In genomic region chr9:47506876-47507275, GRCm38 (mm10) we compare ENCODE assay signal across 23 mouse cellular contexts. TPM values are rescaled to one million over a fixed set of nuclear protein-coding genes. Genes with fewer than 3 reads are reported as not detected.
DNase-seq lines count a peak whose midpoint lies in the region; ATAC-seq and TF ChIP-seq lines count a peak whose summit lies in the region.
"Had no signal": no experiment of that assay in that cellular context is flagged by ENCODE, and none has a peak within 500 bp of the region (broad histone marks: within the 10 kb centered on the region; RNA-seq: fewer than 3 reads in every experiment).

No protein-coding gene starts in this region.

- H3K27ac ChIP-seq in hindbrain, embryonic 13.5 days: peak overlapping the region; percentile 25; the same call in 1 of the 2 replicates
- no peak overlapping the region for H3K27ac ChIP-seq in hindbrain, postnatal 0 days
- H3K27ac ChIP-seq in intestine, postnatal 0 days (ENCODE audit: low read depth, low read length): no peak overlapping the region
- H3K27ac ChIP-seq: embryonic facial prominence, embryonic 12.5 days; embryonic facial prominence, embryonic 15.5 days; heart, embryonic 15.5 days; hindbrain, embryonic 10.5 days; hindbrain, embryonic 14.5 days had no signal

- H3K9ac ChIP-seq in hindbrain, embryonic 13.5 days: no peak overlapping the region
- H3K9ac ChIP-seq in hindbrain, postnatal 0 days (replicated peaks; ENCODE audit: low read length): no peak overlapping the region
- no peak overlapping the region for H3K9ac ChIP-seq in intestine, postnatal 0 days (ENCODE audit: low read depth, low read length)
- H3K9ac ChIP-seq: embryonic facial prominence, embryonic 12.5 days; embryonic facial prominence, embryonic 15.5 days; forebrain, postnatal 0 days; heart, embryonic 12.5 days; heart, embryonic 15.5 days; hindbrain, embryonic 14.5 days had no signal

- TF ChIP-seq CTCF in hindbrain, postnatal 0 days (IDR thresholded peaks at IDR 0.05; ENCODE audit: low read depth): no peak
- no peak for TF ChIP-seq CTCF in intestine, postnatal 0 days (IDR thresholded peaks at IDR 0.05; ENCODE audit: low read depth)

- WGBS in hindbrain, embryonic 13.5 days: 89% methylated on average over 17 of the region's 17 CpGs
- WGBS in hindbrain, postnatal 0 days: 87% methylated on average over 17 of the region's 17 CpGs
- WGBS in intestine, postnatal 0 days: 88% methylated on average over 17 of the region's 17 CpGs

- H3K4me2 ChIP-seq in hindbrain, embryonic 13.5 days: no peak overlapping the region
- H3K4me2 ChIP-seq in hindbrain, postnatal 0 days (ENCODE audit: low read depth, low read length): no peak overlapping the region
- H3K4me2 ChIP-seq in intestine, postnatal 0 days (replicated peaks; ENCODE audit: low read depth): no peak overlapping the region
- H3K4me2 ChIP-seq: embryonic facial prominence, embryonic 12.5 days; embryonic facial prominence, embryonic 15.5 days; heart, embryonic 12.5 days; heart, embryonic 15.5 days; hindbrain, embryonic 14.5 days had no signal

- no peaks in the 10 kb centered on the region for H3K36me3 ChIP-seq in hindbrain, embryonic 13.5 days
- H3K36me3 ChIP-seq in hindbrain, postnatal 0 days (ENCODE audit: insufficient read depth, low read length): no peaks in the 10 kb centered on the region
- H3K36me3 ChIP-seq in intestine, postnatal 0 days (ENCODE audit: control insufficient read depth, insufficient read depth): no peaks in the 10 kb centered on the region
- H3K36me3 ChIP-seq: embryonic facial prominence, embryonic 12.5 days; embryonic facial prominence, embryonic 15.5 days; heart, embryonic 12.5 days; heart, embryonic 15.5 days; hindbrain, embryonic 10.5 days had no signal

- H3K27me3 ChIP-seq in hindbrain, embryonic 13.5 days: no peaks in the 10 kb centered on the region
- no peaks in the 10 kb centered on the region for H3K27me3 ChIP-seq in hindbrain, postnatal 0 days (ENCODE audit: insufficient read depth, low read length)
- H3K27me3 ChIP-seq in intestine, postnatal 0 days (replicated peaks; ENCODE audit: control insufficient read depth, insufficient read depth, low read length): no peaks in the 10 kb centered on the region
- H3K27me3 ChIP-seq: embryonic facial prominence, embryonic 12.5 days; embryonic facial prominence, embryonic 15.5 days; heart, embryonic 12.5 days had no signal

- H3K4me3 ChIP-seq in hindbrain, embryonic 13.5 days: no peak overlapping the region
- H3K4me3 ChIP-seq in hindbrain, postnatal 0 days (ENCODE audit: low read length): no peak overlapping the region
- H3K4me3 ChIP-seq in intestine, postnatal 0 days (ENCODE audit: low read depth, low read length): no peak overlapping the region
- H3K4me3 ChIP-seq: embryonic facial prominence, embryonic 12.5 days; embryonic facial prominence, embryonic 15.5 days; heart, embryonic 12.5 days; heart, embryonic 15.5 days; hindbrain, embryonic 10.5 days had no signal

- no peak for ATAC-seq in hindbrain, embryonic 13.5 days (ENCODE audit: low FRiP score)
- ATAC-seq in hindbrain, postnatal 0 days: no peak
- no peak for ATAC-seq in intestine, postnatal 0 days
- ATAC-seq: CD4-positive, CD25-positive, alpha-beta regulatory T cell, adult 4 months; forebrain, embryonic 14.5 days; forebrain, postnatal 0 days had no signal

- peaks cover 18% of the 10 kb centered on the region for H3K4me1 ChIP-seq in hindbrain, embryonic 13.5 days (replicated peaks)
- 0 out of 2 replicates have a peak, but pooled peaks cover 3% of the 10 kb centered on the region for H3K4me1 ChIP-seq in hindbrain, postnatal 0 days (ENCODE audit: insufficient read depth, low read length)
- H3K4me1 ChIP-seq in intestine, postnatal 0 days (replicated peaks; ENCODE audit: control insufficient read depth, insufficient read depth, low read length): no peaks in the 10 kb centered on the region
- H3K4me1 ChIP-seq: embryonic facial prominence, embryonic 12.5 days; embryonic facial prominence, embryonic 15.5 days; heart, embryonic 12.5 days; heart, embryonic 15.5 days had no signal

- DNase-seq in hindbrain, postnatal 0 days (ENCODE audit: low spot score): no peak
- DNase-seq in adrenal gland, postnatal 10 days: peak; percentile 25
- DNase-seq in adrenal gland, postnatal 14 days: peak; percentile 40
- no peak for DNase-seq in frontal cortex, postnatal 25 days (ENCODE audit: low spot score in 2 of 2)
- DNase-seq: cerebellum, adult 18-20 months; cerebellum, adult 9-10 months; cerebellum, postnatal 25 days; forebrain, postnatal 0 days; gastrocnemius, postnatal 25 days; heart, adult 18-20 months; heart, postnatal 10 days; heart, postnatal 36 days; kidney, adult 11 months had no signal

- H3K9me3 ChIP-seq in hindbrain, embryonic 13.5 days: no peaks in the 10 kb centered on the region
- H3K9me3 ChIP-seq in hindbrain, postnatal 0 days (ENCODE audit: low read length): no peaks in the 10 kb centered on the region
- H3K9me3 ChIP-seq in intestine, postnatal 0 days (ENCODE audit: control insufficient read depth): no peaks in the 10 kb centered on the region
- H3K9me3 ChIP-seq: embryonic facial prominence, embryonic 12.5 days; embryonic facial prominence, embryonic 15.5 days; heart, embryonic 12.5 days; heart, embryonic 15.5 days; hindbrain, embryonic 10.5 days had no signal

RNA-seq across cellular contexts. Expression of gene Cadm1, which starts 23.1 kb away (rescaled TPM):
- 166 and 180 TPM in 2 replicates for polyA plus RNA-seq in hindbrain, embryonic 13.5 days (2015; fragmentation: Nextera tagmentation; extraction: Ambion mirVana)
- 115 and 117 TPM in 2 replicates for total RNA-seq in hindbrain, postnatal 0 days (2014; rRNA removed)
- 187 and 203 TPM in 2 replicates for polyA plus RNA-seq in hindbrain, postnatal 0 days (2015; fragmentation: Nextera tagmentation; extraction: Ambion mirVana)
- 10 to 100 TPM; 32.0 to 39.5 TPM for total RNA-seq in adrenal gland, postnatal 10 days (2021)
- total RNA-seq in adrenal gland, postnatal 14 days (2021): 31.9 and 32.7 TPM in 2 replicates
- 20.1 and 20.9 TPM in 2 replicates for polyA plus RNA-seq in intestine, postnatal 0 days (2015; fragmentation: Nextera tagmentation; extraction: Ambion mirVana)

Comparison
In these comparisons a context has a peak if more than half of its experiments do, and no peak if none do; other contexts are left out.
1. DNase-seq: peak in adrenal gland, postnatal 10 days (single experiment) and adrenal gland, postnatal 14 days (single experiment); none in hindbrain, postnatal 0 days (single experiment) and frontal cortex, postnatal 25 days (0 of 2).